Mouse (Mus musculus) erythroid progenitor cell, adult 5-6 weeks (primary cell): Measurements from ENCODE around the gene Opcml. TPM values are rescaled to one million over a fixed set of nuclear protein-coding genes. Genes with fewer than 3 reads are reported as not detected.

Source experiments
- ATAC-seq: replicated peaks from 2 replicates; pipeline ENCODE4 v1.8.0; 2016; ENCODE audit warnings: moderate number of reproducible peaks, mild to moderate bottlenecking, moderate TSS enrichment, inconsistent platforms; ENCODE audit not compliant: poor library complexity, low FRiP score, severe bottlenecking
- total RNA-seq, 2 experiments: library from RNA; stranded (forward) in 1 of 2; stranded (reverse) in 1 of 2; fragments of 150-400 nt in 1 of 2; fragments of 186-747, 209-891 nt in 1 of 2; gene quantifications; 2 replicates each; pipeline versions ENCODE4 v1.2.3 to v1.2.4; 2015 to 2017; ENCODE audit warnings: low replicate concordance in 2 of 2

Gene Opcml
- total RNA-seq, 2 experiments from 2014 or later = not detected

- ATAC-seq = no peak
Measured at GRCm38 (mm10) chr9:28457982-28458770, 667.6 kb downstream of the Opcml start.

GRCm38 (mm10) chr9:28463622-28464021, 673.0 kb downstream of the Opcml start:
- no peak for ATAC-seq

- no peak for ATAC-seq
Measured at GRCm38 (mm10) chr9:28469419-28469818, 678.8 kb downstream of the Opcml start.

GRCm38 (mm10) chr9:28471501-28471900, 680.9 kb downstream of the Opcml start:
- ATAC-seq = no peak

- ATAC-seq = no peak
Measured at GRCm38 (mm10) chr9:28474586-28474985, 684.0 kb downstream of the Opcml start.

- no peak for ATAC-seq
Measured at GRCm38 (mm10) chr9:28481261-28481660, 690.7 kb downstream of the Opcml start.

- no peak for ATAC-seq
Measured at GRCm38 (mm10) chr9:28488499-28488898, 697.9 kb downstream of the Opcml start.

GRCm38 (mm10) chr9:28489828-28490227, 699.3 kb downstream of the Opcml start:
- ATAC-seq = no peak

- ATAC-seq = no peak
Measured at GRCm38 (mm10) chr9:28490410-28490809, 699.8 kb downstream of the Opcml start.

- ATAC-seq = no peak
Measured at GRCm38 (mm10) chr9:28499841-28500794, 709.5 kb downstream of the Opcml start.

GRCm38 (mm10) chr9:28513905-28514304, 723.3 kb downstream of the Opcml start:
- ATAC-seq = no peak

- ATAC-seq = no peak
Measured at GRCm38 (mm10) chr9:28533191-28533590, 742.6 kb downstream of the Opcml start.

- ATAC-seq = no peak
Measured at GRCm38 (mm10) chr9:28535006-28535405, 744.4 kb downstream of the Opcml start.

GRCm38 (mm10) chr9:28536637-28537036, 746.1 kb downstream of the Opcml start:
- no peak for ATAC-seq

GRCm38 (mm10) chr9:28548189-28548588, 757.6 kb downstream of the Opcml start:
- ATAC-seq = no peak

GRCm38 (mm10) chr9:28552387-28553182, 762.0 kb downstream of the Opcml start:
- ATAC-seq = no peak

GRCm38 (mm10) chr9:28558628-28559027, 768.1 kb downstream of the Opcml start:
- no peak for ATAC-seq

- ATAC-seq = no peak
Measured at GRCm38 (mm10) chr9:28561761-28562160, 771.2 kb downstream of the Opcml start.

- no peak for ATAC-seq
Measured at GRCm38 (mm10) chr9:28563066-28563683, 772.6 kb downstream of the Opcml start.
